Comparison of ENCODE assay signal across 8 mouse cellular contexts in the genomic region with DNA sequence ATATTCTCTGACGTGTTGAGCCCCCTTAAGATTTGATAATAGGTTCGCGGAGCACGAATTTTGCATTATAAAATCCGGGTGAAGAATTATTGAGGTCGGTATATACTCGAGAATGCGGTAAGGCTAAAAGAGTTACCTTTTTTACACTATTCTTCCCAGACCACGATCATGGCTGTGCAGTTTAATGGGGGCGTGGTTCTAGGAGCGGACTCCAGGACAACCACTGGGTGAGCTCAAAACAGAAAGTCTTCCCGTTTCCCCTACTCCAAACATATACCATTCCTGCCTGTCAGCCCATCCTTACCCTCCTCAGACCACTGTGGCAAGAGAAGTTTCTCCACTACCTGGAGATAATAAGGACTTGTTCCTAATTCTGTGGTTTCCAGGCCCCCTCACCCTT. TPM values are rescaled to one million over a fixed set of nuclear protein-coding genes. Genes with fewer than 3 reads are reported as not detected.
DNase-seq lines count a peak whose midpoint lies in the region; ATAC-seq and TF ChIP-seq lines count a peak whose summit lies in the region.

No protein-coding gene starts in this region.

- no peaks in the 10 kb centered on the region for H3K27me3 ChIP-seq in hindbrain, embryonic 15.5 days
- H3K27me3 ChIP-seq in midbrain, embryonic 16.5 days (ENCODE audit: control insufficient read depth, insufficient read depth, low read depth, low read length): no peaks in the 10 kb centered on the region

- H3K4me3 ChIP-seq in layer of hippocampus, adult 2 months: peak overlapping the region; percentile 75
- H3K4me3 ChIP-seq in brown adipose tissue, adult 24 weeks (ENCODE audit: insufficient read depth, low read depth, low read length): peak overlapping the region; percentile 75
- peak overlapping the region; percentile 75 for H3K4me3 ChIP-seq in hindbrain, embryonic 15.5 days
- peak overlapping the region; percentile 59 for H3K4me3 ChIP-seq in midbrain, embryonic 16.5 days (ENCODE audit: low read depth, low read length)

- H3K4me1 ChIP-seq in brown adipose tissue, adult 24 weeks (ENCODE audit: control insufficient read depth, insufficient read depth, insufficient read length, low read length): no peaks in the 10 kb centered on the region; the same call in 1 of the 2 replicates
- H3K4me1 ChIP-seq in hindbrain, embryonic 15.5 days (replicated peaks): peaks cover 18% of the 10 kb centered on the region
- peaks cover 5% of the 10 kb centered on the region for H3K4me1 ChIP-seq in midbrain, embryonic 16.5 days (ENCODE audit: control insufficient read depth, insufficient read depth, low read length)

- 2% methylated on average over 12 of the region's 12 CpGs for WGBS in hindbrain, embryonic 15.5 days
- 1% methylated on average over 12 of the region's 12 CpGs for WGBS in midbrain, embryonic 16.5 days

- H3K4me2 ChIP-seq in hindbrain, embryonic 15.5 days: peak overlapping the region; percentile 93
- peak overlapping the region; percentile 80 for H3K4me2 ChIP-seq in midbrain, embryonic 16.5 days (ENCODE audit: low read length)

- no peak for DNase-seq in layer of hippocampus, adult 2 months (ENCODE audit: low spot score in 2 of 2)
- no peak for DNase-seq in layer of hippocampus, adult 11-12 months (ENCODE audit: low spot score)
- no peak for DNase-seq in layer of hippocampus, postnatal 10 days (ENCODE audit: low spot score in 2 of 2)
- no peak for DNase-seq in gastrocnemius, adult 8-10 months (ENCODE audit: low spot score in 2 of 2)

- H3K9me3 ChIP-seq in hindbrain, embryonic 15.5 days: no peaks in the 10 kb centered on the region
- no peaks in the 10 kb centered on the region for H3K9me3 ChIP-seq in midbrain, embryonic 16.5 days (replicated peaks; ENCODE audit: control insufficient read depth, low read length, poor library complexity, severe bottlenecking)

- no peak for TF ChIP-seq CTCF in layer of hippocampus, adult 2 months (conservative IDR thresholded peaks at IDR 0.05)

- H3K9ac ChIP-seq in hindbrain, embryonic 15.5 days: peak overlapping the region; percentile 62
- peak overlapping the region; percentile 64 for H3K9ac ChIP-seq in midbrain, embryonic 16.5 days (ENCODE audit: low read depth, low read length)

- H3K27ac ChIP-seq in layer of hippocampus, adult 2 months: peak overlapping the region; percentile 84
- no peak overlapping the region for H3K27ac ChIP-seq in brown adipose tissue, adult 24 weeks (replicated peaks; ENCODE audit: low read depth, low read length)
- H3K27ac ChIP-seq in hindbrain, embryonic 15.5 days (replicated peaks): peak overlapping the region; percentile 71
- H3K27ac ChIP-seq in midbrain, embryonic 16.5 days (ENCODE audit: low read length): no peak overlapping the region

- ATAC-seq in hindbrain, embryonic 15.5 days (ENCODE audit: low FRiP score, low read depth): peak; percentile 17; the same call in 1 of the 2 replicates
- peak; percentile 42 for ATAC-seq in midbrain, embryonic 16.5 days
- no peak for ATAC-seq in CD4-positive, CD25-positive, alpha-beta regulatory T cell, adult 4 months

- peaks cover 22% of the 10 kb centered on the region for H3K36me3 ChIP-seq in hindbrain, embryonic 15.5 days
- peaks cover 14% of the 10 kb centered on the region for H3K36me3 ChIP-seq in midbrain, embryonic 16.5 days (ENCODE audit: control insufficient read depth, insufficient read depth, low read length)

RNA-seq across cellular contexts. Expression of a gene that starts 0.6 kb away (rescaled TPM):
- 100 to 1,000 TPM; 178 to 188 TPM for total RNA-seq in layer of hippocampus, adult 2 months (2021)
- polyA plus RNA-seq in brown adipose tissue, adult 24 weeks (2012; ENCODE audit: insufficient read depth, insufficient read length, missing spikeins): 221 and 229 TPM in 2 replicates
- polyA plus RNA-seq in hindbrain, embryonic 15.5 days (2015; fragmentation: Nextera tagmentation; extraction: Ambion mirVana): 763 and 792 TPM in 2 replicates
- 719 and 737 TPM in 2 replicates for polyA plus RNA-seq in midbrain, embryonic 16.5 days (2015; fragmentation: Nextera tagmentation; extraction: Ambion mirVana)
- 100 to 1,000 TPM; 221 to 229 TPM for total RNA-seq in layer of hippocampus, postnatal 10 days (2021)
- total RNA-seq in gastrocnemius, adult 8-10 months (2022): 100 to 1,000 TPM; 258 to 280 (median 265) TPM
- polyA plus RNA-seq in CD4-positive, CD25-positive, alpha-beta regulatory T cell, adult 4 months (2017; shearing (Covaris generic)): 100 to 1,000 TPM; 378 to 439 TPM

RNA-seq across cellular contexts. Expression of a gene that starts 6.7 kb away (rescaled TPM):
- total RNA-seq in layer of hippocampus, adult 2 months (2021): not detected
- polyA plus RNA-seq in brown adipose tissue, adult 24 weeks (2012; ENCODE audit: insufficient read depth, insufficient read length, missing spikeins): not detected in 2 replicates
- 0.21 and 0.26 TPM in 2 replicates for polyA plus RNA-seq in hindbrain, embryonic 15.5 days (2015; fragmentation: Nextera tagmentation; extraction: Ambion mirVana)
- 0.29 TPM in 1 of 2 replicates, not detected in the other for polyA plus RNA-seq in midbrain, embryonic 16.5 days (2015; fragmentation: Nextera tagmentation; extraction: Ambion mirVana)
- not detected for total RNA-seq in layer of hippocampus, postnatal 10 days (2021)
- not detected for total RNA-seq in gastrocnemius, adult 8-10 months (2022)
- not detected for polyA plus RNA-seq in CD4-positive, CD25-positive, alpha-beta regulatory T cell, adult 4 months (2017; shearing (Covaris generic))

RNA-seq across cellular contexts. Expression of a gene that starts 7.0 kb away (rescaled TPM):
- total RNA-seq in layer of hippocampus, adult 2 months (2021): not detected
- polyA plus RNA-seq in brown adipose tissue, adult 24 weeks (2012; ENCODE audit: insufficient read depth, insufficient read length, missing spikeins): not detected in 2 replicates
- not detected in 2 replicates for polyA plus RNA-seq in hindbrain, embryonic 15.5 days (2015; fragmentation: Nextera tagmentation; extraction: Ambion mirVana)
- not detected in 2 replicates for polyA plus RNA-seq in midbrain, embryonic 16.5 days (2015; fragmentation: Nextera tagmentation; extraction: Ambion mirVana)
- total RNA-seq in layer of hippocampus, postnatal 10 days (2021): not detected
- total RNA-seq in gastrocnemius, adult 8-10 months (2022): not detected
- polyA plus RNA-seq in CD4-positive, CD25-positive, alpha-beta regulatory T cell, adult 4 months (2017; shearing (Covaris generic)): not detected

RNA-seq across cellular contexts. Expression of a gene that starts 11.3 kb away (rescaled TPM):
- not detected for total RNA-seq in layer of hippocampus, adult 2 months (2021)
- polyA plus RNA-seq in brown adipose tissue, adult 24 weeks (2012; ENCODE audit: insufficient read depth, insufficient read length, missing spikeins): not detected in 2 replicates
- 0.42 TPM in 1 of 2 replicates, not detected in the other for polyA plus RNA-seq in hindbrain, embryonic 15.5 days (2015; fragmentation: Nextera tagmentation; extraction: Ambion mirVana)
- 0.45 TPM in 1 of 2 replicates, not detected in the other for polyA plus RNA-seq in midbrain, embryonic 16.5 days (2015; fragmentation: Nextera tagmentation; extraction: Ambion mirVana)
- not detected for total RNA-seq in layer of hippocampus, postnatal 10 days (2021)
- not detected for total RNA-seq in gastrocnemius, adult 8-10 months (2022)
- polyA plus RNA-seq in CD4-positive, CD25-positive, alpha-beta regulatory T cell, adult 4 months (2017; shearing (Covaris generic)): not detected

RNA-seq across cellular contexts. Expression of a gene that starts 14.1 kb away (rescaled TPM):
- 10 to 100 TPM; 17.7 to 19.2 TPM for total RNA-seq in layer of hippocampus, adult 2 months (2021)
- 2.2 and 5.9 TPM in 2 replicates for polyA plus RNA-seq in brown adipose tissue, adult 24 weeks (2012; ENCODE audit: insufficient read depth, insufficient read length, missing spikeins)
- 17.3 and 20.4 TPM in 2 replicates for polyA plus RNA-seq in hindbrain, embryonic 15.5 days (2015; fragmentation: Nextera tagmentation; extraction: Ambion mirVana)
- polyA plus RNA-seq in midbrain, embryonic 16.5 days (2015; fragmentation: Nextera tagmentation; extraction: Ambion mirVana): 17.9 and 19.6 TPM in 2 replicates
- total RNA-seq in layer of hippocampus, postnatal 10 days (2021): 10 to 100 TPM; 25.0 to 25.6 TPM
- total RNA-seq in gastrocnemius, adult 8-10 months (2022): 10 to 100 TPM; 15.3 to 17.8 (median 15.4) TPM
- 1 to 10 TPM; 2.7 to 3.9 TPM for polyA plus RNA-seq in CD4-positive, CD25-positive, alpha-beta regulatory T cell, adult 4 months (2017; shearing (Covaris generic))

Comparison
In these comparisons a context has a peak if more than half of its experiments do, and no peak if none do; other contexts are left out.
1. H3K27ac ChIP-seq: peak in layer of hippocampus, adult 2 months (single experiment) and hindbrain, embryonic 15.5 days (single experiment); none in brown adipose tissue, adult 24 weeks (single experiment) and midbrain, embryonic 16.5 days (single experiment).
2. Peak in every context shown above with its lines, with median percentiles within 50 percentile points of each other: H3K4me3 ChIP-seq.